Mouse (Mus musculus) CH12.LX (cell line): Measurements from ENCODE around the gene Pds5b.

Experiments used
- BHLHE40 ChIP-seq: IDR thresholded peaks from 2 replicates; pipeline ENCODE4 v1.6.1; 2011; ENCODE audit warnings: mild to moderate bottlenecking, low read depth, low read length, improper control_type of control experiment
- CHD2 ChIP-seq: IDR thresholded peaks from 2 replicates; pipeline ENCODE4 v1.6.1; 2011; ENCODE audit warnings: low read length, improper control_type of control experiment
- CTCF ChIP-seq, 2 experiments: IDR thresholded peaks in 1 of 2; conservative IDR thresholded peaks in 1 of 2; 2 replicates each; pipeline ENCODE4 v1.5.1; 2011 to 2012; ENCODE audit warnings: low read depth in 2 of 2, low read length in 2 of 2, improper control_type of control experiment in 1 of 2, inconsistent platforms in 1 of 2, mild to moderate bottlenecking in 1 of 2, moderate library complexity in 1 of 2
- E2F4 ChIP-seq: IDR thresholded peaks from 2 replicates; pipeline ENCODE4 v1.6.1; 2011; ENCODE audit warnings: low read depth, low read length, improper control_type of control experiment; ENCODE audit not compliant: insufficient replicate concordance
- EP300 ChIP-seq: IDR thresholded peaks from 2 replicates; pipeline ENCODE4 v1.6.1; 2011; ENCODE audit warnings: low read length, improper control_type of control experiment
- JUND ChIP-seq: conservative IDR thresholded peaks from 2 replicates; pipeline ENCODE4 v1.6.1; 2011; ENCODE audit warnings: low read depth, low read length, improper control_type of control experiment
- MAFK ChIP-seq: IDR thresholded peaks from 2 replicates; pipeline ENCODE4 v1.6.1; 2011; ENCODE audit warnings: low read length, improper control_type of control experiment; ENCODE audit not compliant: insufficient replicate concordance
- MAX ChIP-seq: IDR thresholded peaks from 2 replicates; pipeline ENCODE4 v1.6.1; 2011; ENCODE audit warnings: low read length, improper control_type of control experiment
- MXI1 ChIP-seq: IDR thresholded peaks from 2 replicates; pipeline ENCODE4 v1.6.1; 2011; ENCODE audit warnings: mild to moderate bottlenecking, low read depth, low read length, improper control_type of control experiment
- RCOR1 ChIP-seq: conservative IDR thresholded peaks from 2 replicates; pipeline ENCODE4 v1.6.1; 2012; ENCODE audit warnings: low read depth, mild to moderate bottlenecking, inconsistent platforms, low read length, improper control_type of control experiment
- ZC3H11A ChIP-seq: IDR thresholded peaks from 2 replicates; pipeline ENCODE4 v1.6.1; 2012; ENCODE audit warnings: low read depth, mild to moderate bottlenecking, inconsistent platforms, low read length, improper control_type of control experiment
- ZMIZ1 ChIP-seq: IDR thresholded peaks from 2 replicates; pipeline ENCODE4 v1.6.1; 2012; ENCODE audit warnings: low read depth, mild to moderate bottlenecking, inconsistent platforms, low read length, improper control_type of control experiment
- ZNF384 ChIP-seq: IDR thresholded peaks from 2 replicates; pipeline ENCODE4 v1.6.1; 2012; ENCODE audit warnings: low read depth, low read length, improper control_type of control experiment, inconsistent platforms

GRCm38 (mm10) chr5:150665132-150665954 lies 8.2 kb upstream of the Pds5b start:
- TF ChIP-seq CTCF (conservative IDR thresholded peaks at IDR 0.05 in 1 of 2, IDR thresholded peaks at IDR 0.05 in 1 of 2; ENCODE audit: low read depth in 2 of 2, low read length in 2 of 2) (peak in 1 of 2 experiments; percentile 96; a peak in 2 of 4 replicates), JUND (0 out of 2 replicates have a peak, but pooled peaks have one; percentile 32), MAX (no peak; the same call in 1 of the 2 replicates), MXI1 (no peak), CHD2 (peak; percentile 90), ZNF384 (peak; percentile 87), RCOR1 (no peak), E2F4 (0 out of 2 replicates have a peak, but pooled peaks have one; percentile 77), ZMIZ1 (no peak), BHLHE40 (no peak), ZC3H11A (no peak), EP300 (no peak), MAFK (no peak)
